Mouse (Mus musculus): ENCODE data around the gene Lipc. TPM values are rescaled to one million over a fixed set of nuclear protein-coding genes. Genes with fewer than 3 reads are reported as not detected.

The Lipc gene
- total RNA-seq, 1 experiment from 2014 or later: 0.27 TPM

GRCm38 (mm10) chr9:70782191-70782590 lies 169.8 kb downstream of the Lipc start:
- ATAC-seq (replicated peaks; ENCODE audit: low read depth, poor library complexity, severe bottlenecking): no peak

GRCm38 (mm10) chr9:70775517-70775916 lies 176.5 kb downstream of the Lipc start:
- ATAC-seq (replicated peaks; ENCODE audit: low read depth, poor library complexity, severe bottlenecking): 0 out of 2 replicates have a peak, but pooled peaks have one; percentile 5

- peak; percentile 91 for ATAC-seq (replicated peaks; ENCODE audit: low read depth, poor library complexity, severe bottlenecking)
Observed at GRCm38 (mm10) chr9:70760974-70761373, 191.1 kb downstream of the Lipc start.

GRCm38 (mm10) chr9:70751504-70752222 lies 200.4 kb downstream of the Lipc start:
- no peak for ATAC-seq (replicated peaks; ENCODE audit: low read depth, poor library complexity, severe bottlenecking)

Other genes with a start within 250 kb of the Lipc start
- gene Aqp9, start 216.5 kb upstream of the Lipc start, total RNA-seq (2017): 26.5 and 29.0 TPM in 2 replicates

Measured in common myeloid progenitor, adult 5-6 weeks (primary cell).